Mouse (Mus musculus) gastrocnemius, postnatal 14 days (tissue): ENCODE results near the gene Slc6a6. TPM values are rescaled to one million over a fixed set of nuclear protein-coding genes. Genes with fewer than 3 reads are reported as not detected.
A peak's percentile ranks its signal among the peaks of the same experiment; 100 is the strongest.

ENCODE experiments used
- DNase-seq: peaks from one replicate; pipeline ENCODE4 v3.0.0; 2021; ENCODE audit warnings: mixed read lengths
- intact Hi-C: fragments of 180-260 bp; cut with DNase I; formaldehyde crosslinking; loops from one replicate; pipeline ENCODE4 v1.15.1; 2025; ENCODE audit warnings: low total_unique reads
- total RNA-seq, 2 experiments: library from RNA; stranded (reverse); gene quantifications; 2 replicates each; pipeline ENCODE4 v1.2.3; 2021

The Slc6a6 gene
- total RNA-seq, 2 experiments from 2014 or later: 33.5 to 39.8 TPM

GRCm38 (mm10) chr6:91745947-91746582 lies 62.2 kb downstream of the Slc6a6 start:
- intact Hi-C loops: no loop called here
- no peak for DNase-seq

DNA sequence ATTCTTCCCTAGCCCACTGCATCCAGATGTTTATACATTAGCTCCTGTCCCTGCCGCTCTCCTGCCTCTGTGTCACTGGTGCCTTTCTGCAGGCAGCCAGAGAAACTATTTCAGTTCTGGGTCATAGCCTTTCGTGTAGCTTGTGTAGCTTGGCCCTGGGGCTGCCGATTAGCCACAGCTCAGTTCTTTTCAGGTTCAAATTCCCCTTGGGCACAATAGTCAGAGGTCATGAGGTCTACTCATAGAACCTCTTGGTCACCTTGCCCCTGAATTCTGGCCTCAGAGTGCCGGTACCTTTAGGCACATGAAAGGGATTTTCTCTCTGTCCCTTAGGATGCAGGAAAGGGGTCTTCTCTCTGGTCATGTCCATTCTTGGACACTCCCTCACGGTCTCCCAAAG lies 62.9 kb downstream of the Slc6a6 start:
- intact Hi-C loops: no loop called here
- peak; percentile 1 for DNase-seq

- intact Hi-C loops: loop anchor here (5.0 kb wide), 1 partner anchor 229 kb away; no protein-coding TSS in a partner anchor
- DNase-seq: peak; percentile 17
These were observed 67.1 kb downstream of the Slc6a6 start for GRCm38 (mm10) chr6:91750976-91751375.

DNA sequence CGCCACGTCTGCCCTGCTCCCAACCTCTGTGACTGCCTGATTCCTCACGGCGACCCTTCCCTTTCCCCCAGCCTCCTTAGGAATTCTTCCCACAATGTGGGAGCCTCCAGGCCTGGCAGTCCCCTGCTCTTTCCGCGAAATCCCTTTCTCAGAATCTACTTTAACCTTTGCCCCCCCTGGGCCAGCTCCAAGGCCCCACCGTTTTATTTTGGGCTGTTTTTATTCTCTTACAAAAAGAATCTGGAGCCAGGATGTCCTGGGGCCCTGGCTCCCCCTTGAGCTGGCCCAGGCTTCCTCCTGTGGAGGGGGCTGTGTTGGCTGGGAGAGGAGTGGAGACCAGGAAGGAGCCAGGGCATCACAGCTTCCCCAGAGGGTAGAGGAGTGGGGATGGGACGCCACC lies 69.0 kb downstream of the Slc6a6 start:
- intact Hi-C loops: loop anchor here (5.0 kb wide), 1 partner anchor 231 kb away; no protein-coding TSS in a partner anchor
- no peak for DNase-seq

- intact Hi-C loops: loop anchor here (5.0 kb wide), 1 partner anchor 232 kb away; no protein-coding TSS in a partner anchor
- DNase-seq: peak; percentile 1
These were observed 70.2 kb downstream of the Slc6a6 start for GRCm38 (mm10) chr6:91754098-91754497.

DNA sequence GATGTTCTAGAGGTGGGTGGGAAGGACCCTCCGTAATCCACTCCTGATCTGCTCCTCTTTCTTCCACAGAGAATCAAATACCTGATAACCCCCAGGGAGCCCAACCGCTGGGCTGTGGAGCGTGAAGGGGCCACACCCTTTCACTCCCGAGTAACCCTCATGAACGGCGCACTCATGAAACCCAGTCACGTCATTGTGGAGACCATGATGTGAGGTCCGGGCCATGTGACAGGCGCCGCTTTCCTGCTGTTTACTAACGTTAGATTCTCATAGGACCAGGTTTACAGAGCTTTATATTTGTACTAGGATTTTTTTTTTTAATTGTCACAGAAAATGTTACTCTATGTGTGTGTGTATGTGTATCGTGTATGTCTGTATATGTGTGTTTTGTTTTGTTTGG lies 71.0 kb downstream of the Slc6a6 start:
- intact Hi-C loops: loop anchor here (5.0 kb wide), 1 partner anchor 233 kb away; no protein-coding TSS in a partner anchor
- no peak for DNase-seq

- intact Hi-C loops: no loop called here
- DNase-seq: no peak
These were observed 78.3 kb downstream of the Slc6a6 start for GRCm38 (mm10) chr6:91762051-91762742.

DNA sequence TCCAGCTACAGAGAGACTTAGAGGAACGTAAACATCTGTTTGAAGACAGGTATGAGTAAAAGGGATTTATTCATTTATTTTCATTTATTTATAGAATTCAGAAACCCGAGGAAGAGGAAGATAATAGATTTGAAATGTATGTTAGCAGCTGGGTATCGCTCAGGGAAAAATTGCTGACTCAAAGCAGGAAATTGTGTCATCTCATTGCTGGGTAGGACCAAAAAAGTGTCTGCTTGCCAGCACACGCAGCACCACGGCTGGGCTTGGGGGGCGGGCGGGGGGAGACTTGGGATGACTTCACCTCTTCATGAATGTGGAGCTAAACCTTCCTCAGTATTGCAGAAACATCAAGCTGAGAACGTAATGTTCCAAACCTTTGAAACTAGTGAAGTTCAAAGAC lies 83.7 kb downstream of the Slc6a6 start:
- no peak for DNase-seq

DNA sequence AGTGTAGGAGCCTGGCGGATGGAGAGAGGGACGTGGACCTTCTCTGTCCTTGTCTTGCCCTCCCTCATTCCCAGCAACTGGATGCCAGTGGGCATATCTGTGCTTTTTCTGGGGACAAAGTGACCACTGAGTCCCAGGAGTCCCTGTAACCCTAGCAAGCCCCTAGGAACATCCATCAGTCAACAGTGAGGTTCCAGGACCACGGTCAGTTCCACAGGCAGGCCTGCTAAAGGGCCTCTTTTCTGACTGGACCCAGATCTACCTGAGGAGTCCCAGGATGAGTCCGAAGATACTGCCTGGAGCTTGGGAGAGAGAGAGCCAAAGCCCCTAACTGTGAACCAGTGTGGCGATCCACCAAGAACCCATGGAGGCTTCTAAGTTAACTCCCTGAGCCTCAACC lies 90.1 kb downstream of the Slc6a6 start:
- intact Hi-C loops: loop anchor here (10.0 kb wide), 1 partner anchor 291 kb away; no protein-coding TSS in a partner anchor
- peak; percentile 2 for DNase-seq

More for the DNA sequence above, 83.7 kb downstream of the Slc6a6 start:
- intact Hi-C loops: no loop called here

- intact Hi-C loops: loop anchor here (2.0 to 10.0 kb wide), 2 partner anchors 76 to 288 kb away; no protein-coding TSS in a partner anchor
- DNase-seq: peak; percentile 64
These were observed 92.7 kb downstream of the Slc6a6 start for GRCm38 (mm10) chr6:91776543-91776942.

DNA sequence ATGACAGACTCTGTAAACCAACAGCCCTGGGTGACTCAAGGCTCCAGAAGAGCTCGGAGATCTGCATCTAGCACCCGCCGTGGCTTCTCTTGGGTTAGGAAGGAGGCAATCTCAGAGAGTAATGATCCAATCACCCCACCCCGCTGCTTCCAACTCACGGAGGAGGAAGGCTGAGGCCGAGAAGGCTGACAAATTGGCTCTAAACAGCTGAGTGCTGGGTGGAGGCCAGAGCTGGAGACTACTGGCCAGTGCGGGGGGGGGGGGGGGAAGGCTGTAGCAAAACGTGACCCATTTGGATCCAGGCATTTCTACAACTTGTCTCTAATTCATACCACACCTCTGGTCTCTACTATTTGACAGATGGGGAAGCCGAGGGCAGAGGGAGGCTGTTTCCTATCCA lies 95.4 kb downstream of the Slc6a6 start:
- intact Hi-C loops: loop anchor here (10.0 kb wide), 1 partner anchor 286 kb away; no protein-coding TSS in a partner anchor
- DNase-seq: peak; percentile 58

DNA sequence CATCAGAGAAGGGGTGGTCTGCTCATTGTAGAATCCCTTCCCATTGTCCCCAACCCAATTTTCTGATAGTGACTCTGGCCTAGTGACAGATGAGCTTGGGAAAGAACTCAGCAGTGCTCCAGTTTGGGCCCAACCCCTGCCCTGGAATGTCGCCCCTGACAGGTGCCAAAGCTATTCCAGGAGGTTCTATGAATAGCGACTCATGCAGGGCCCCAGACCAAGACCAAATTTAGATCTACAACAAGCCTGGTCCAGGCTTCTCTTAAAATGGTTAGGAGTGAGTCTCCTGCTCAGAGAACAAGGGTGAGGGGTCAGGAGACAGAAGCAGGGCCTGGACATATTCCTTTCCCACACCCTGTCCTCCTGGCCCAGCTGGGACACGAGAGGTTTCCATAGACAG lies 101.2 kb downstream of the Slc6a6 start:
- DNase-seq: peak; percentile 76
- intact Hi-C loops: no loop called here

GRCm38 (mm10) chr6:91788311-91788798 lies 104.5 kb downstream of the Slc6a6 start:
- no peak for DNase-seq
- intact Hi-C loops: no loop called here

DNA sequence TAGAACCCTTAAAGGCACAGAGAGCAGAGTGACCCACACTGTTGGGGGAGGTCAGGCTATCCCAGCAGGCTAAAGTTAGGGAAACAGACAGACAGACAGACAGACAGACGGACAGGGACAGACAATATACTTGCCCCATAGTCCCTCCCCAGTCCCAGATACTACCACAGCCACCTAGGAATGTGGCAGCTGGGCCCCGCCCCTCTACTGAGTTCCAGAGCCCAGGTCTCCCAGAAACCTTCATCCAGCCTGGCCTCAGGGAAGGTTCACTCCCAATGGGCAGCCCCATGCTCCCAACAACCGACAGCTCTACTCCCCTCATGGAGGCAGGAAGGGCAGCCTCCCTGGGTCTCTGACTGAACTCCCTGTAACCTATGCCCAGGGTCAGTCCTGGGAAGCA lies 111.8 kb downstream of the Slc6a6 start:
- intact Hi-C loops: no loop called here
- DNase-seq: no peak

DNA sequence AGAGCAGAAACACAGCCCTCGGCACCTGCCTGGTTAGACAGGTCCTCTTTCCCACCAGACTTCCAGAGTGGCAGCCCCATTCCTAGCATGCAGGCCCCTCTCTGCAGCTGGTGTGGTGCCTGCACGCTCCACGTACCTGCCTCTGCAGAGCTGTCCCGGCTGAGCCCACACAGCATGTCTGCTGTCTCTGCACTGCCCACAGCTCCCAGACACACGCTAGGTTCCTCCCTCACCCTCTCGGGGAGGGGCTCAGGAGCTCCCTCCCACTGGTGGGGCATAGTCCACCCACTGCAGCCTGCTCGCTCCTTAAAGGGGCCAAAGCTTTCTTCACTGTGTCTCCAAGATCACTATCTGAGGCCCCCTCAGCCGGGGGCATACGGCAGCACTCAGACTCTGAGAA lies 112.2 kb downstream of the Slc6a6 start:
- intact Hi-C loops: no loop called here
- no peak for DNase-seq

GRCm38 (mm10) chr6:91796736-91797135 lies 112.9 kb downstream of the Slc6a6 start:
- intact Hi-C loops: no loop called here
- no peak for DNase-seq

GRCm38 (mm10) chr6:91798496-91798895 lies 114.6 kb downstream of the Slc6a6 start:
- intact Hi-C loops: no loop called here
- DNase-seq: no peak

- DNase-seq: no peak
- intact Hi-C loops: no loop called here
These were observed 120.3 kb downstream of the Slc6a6 start for GRCm38 (mm10) chr6:91804177-91804576.

DNA sequence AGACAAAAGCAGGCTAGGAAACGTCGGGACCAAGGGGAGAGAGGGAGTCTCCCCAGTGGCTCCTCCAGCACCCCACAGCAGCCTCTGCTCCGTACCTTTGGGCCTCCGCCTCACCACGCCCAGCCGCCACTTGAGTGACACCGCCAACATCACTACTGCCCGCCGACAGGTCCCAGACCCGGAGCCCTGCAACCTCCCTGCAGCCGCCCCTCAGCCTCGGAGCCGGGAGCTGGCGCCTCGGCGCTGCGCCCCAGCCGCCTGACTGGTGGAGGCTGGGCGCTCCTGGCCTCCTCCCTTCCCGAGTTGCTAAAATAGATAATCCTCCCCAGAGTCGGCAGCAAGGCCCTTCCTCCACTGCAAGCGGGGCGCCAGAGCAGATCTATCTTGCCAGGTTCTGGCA lies 123.3 kb downstream of the Slc6a6 start:
- peak; percentile 36 for DNase-seq
- intact Hi-C loops: no loop called here

DNA sequence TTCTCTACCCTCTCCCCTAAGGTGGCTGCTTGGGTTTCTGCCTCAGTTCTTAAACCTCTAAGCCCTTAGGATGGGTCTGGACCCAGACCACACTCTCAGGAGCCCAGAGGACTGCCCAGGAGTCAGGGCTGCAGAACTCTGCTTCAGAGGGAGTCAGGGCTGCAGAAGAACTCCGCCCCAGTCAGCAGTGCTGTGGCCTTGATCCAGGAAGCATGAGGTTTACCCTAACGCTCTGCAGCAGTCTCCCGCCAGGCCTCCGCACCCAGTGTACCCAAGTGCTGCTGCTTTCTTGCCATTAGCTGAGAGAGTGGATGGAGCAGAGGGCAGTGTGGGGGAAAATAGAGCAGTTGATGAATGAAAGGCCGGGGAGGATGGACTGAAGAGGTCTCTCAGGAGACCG lies 124.2 kb downstream of the Slc6a6 start:
- no peak for DNase-seq
- intact Hi-C loops: no loop called here
